Mouse (Mus musculus) cerebellum, postnatal 10 days (tissue): ENCODE measurements at regions not wholly inside any gene's neighbourhood (a gene's known extent, or its start where the extent isn't known, plus 50 kb on each side); places are given as distances from the start of the nearest gene placed in this dataset.

Source experiments
- DNase-seq, 2 experiments: peaks; one replicate each; pipeline ENCODE4 v3.0.0; 2021; ENCODE audit warnings: mixed read lengths in 2 of 2

GRCm38 (mm10) chr4:12522358-12522757 lies 350.5 kb upstream of the Fam92a start:
- peak; percentile 36 for DNase-seq

- DNase-seq = no peak
Measured at GRCm38 (mm10) chr4:12521246-12521645, 349.4 kb upstream of the Fam92a start.

- no peak for DNase-seq
Measured at GRCm38 (mm10) chr4:12516497-12516896, 344.7 kb upstream of the Fam92a start.

GRCm38 (mm10) chr4:12511656-12512385 lies 340.0 kb upstream of the Fam92a start:
- peak; percentile 89 to 90 for DNase-seq

- DNase-seq = peak; percentile 76 to 77
Measured at GRCm38 (mm10) chr4:12506851-12507551, 335.2 kb upstream of the Fam92a start.

GRCm38 (mm10) chr4:12501086-12501485 lies 329.3 kb upstream of the Fam92a start:
- no peak for DNase-seq

GRCm38 (mm10) chr4:12498426-12498825 lies 326.6 kb upstream of the Fam92a start:
- no peak for DNase-seq

GRCm38 (mm10) chr4:12492468-12492867 lies 320.7 kb upstream of the Fam92a start:
- no peak for DNase-seq

GRCm38 (mm10) chr4:12491306-12491705 lies 319.5 kb upstream of the Fam92a start:
- no peak for DNase-seq

GRCm38 (mm10) chr4:12490066-12490465 lies 318.3 kb upstream of the Fam92a start:
- no peak for DNase-seq

- DNase-seq = peak; percentile 70 to 83
Measured at GRCm38 (mm10) chr4:12489358-12489757, 317.5 kb upstream of the Fam92a start.

- no peak for DNase-seq
Measured at GRCm38 (mm10) chr4:12481481-12481880, 309.7 kb upstream of the Fam92a start.

GRCm38 (mm10) chr4:12476717-12477116 lies 304.9 kb upstream of the Fam92a start:
- no peak for DNase-seq

- peak; percentile 81 to 82 for DNase-seq
Measured at GRCm38 (mm10) chr4:12474981-12475568, 303.3 kb upstream of the Fam92a start.

GRCm38 (mm10) chr4:12474421-12474820 lies 302.6 kb upstream of the Fam92a start:
- no peak for DNase-seq

- no peak for DNase-seq
Measured at GRCm38 (mm10) chr4:12461701-12462100, 289.9 kb upstream of the Fam92a start.

- DNase-seq = peak; percentile 13 to 31
Measured at GRCm38 (mm10) chr4:12461251-12461650, 289.4 kb upstream of the Fam92a start.

- DNase-seq = peak; percentile 34 to 45
Measured at GRCm38 (mm10) chr4:12457978-12458597, 286.3 kb upstream of the Fam92a start.

- peak in 1 of 2 experiments; percentile 31 for DNase-seq
Measured at GRCm38 (mm10) chr4:12452086-12452485, 280.3 kb upstream of the Fam92a start.

- no peak for DNase-seq
Measured at GRCm38 (mm10) chr4:12425507-12425906, 253.7 kb upstream of the Fam92a start.

- peak; percentile 19 to 29 for DNase-seq
Measured at GRCm38 (mm10) chr4:12421628-12422319, 250.0 kb upstream of the Fam92a start.

GRCm38 (mm10) chr4:12418086-12418485 lies 246.3 kb upstream of the Fam92a start:
- no peak for DNase-seq

- no peak for DNase-seq
Measured at GRCm38 (mm10) chr4:12395344-12395743, 223.5 kb upstream of the Fam92a start.
